Mouse (Mus musculus): ENCODE data around the gene Lsp1. TPM values are rescaled to one million over a fixed set of nuclear protein-coding genes. Genes with fewer than 3 reads are reported as not detected.

Lsp1 gene
- polyA plus RNA-seq, 1 experiment from 2014 or later: 99.6 TPM

DNA sequence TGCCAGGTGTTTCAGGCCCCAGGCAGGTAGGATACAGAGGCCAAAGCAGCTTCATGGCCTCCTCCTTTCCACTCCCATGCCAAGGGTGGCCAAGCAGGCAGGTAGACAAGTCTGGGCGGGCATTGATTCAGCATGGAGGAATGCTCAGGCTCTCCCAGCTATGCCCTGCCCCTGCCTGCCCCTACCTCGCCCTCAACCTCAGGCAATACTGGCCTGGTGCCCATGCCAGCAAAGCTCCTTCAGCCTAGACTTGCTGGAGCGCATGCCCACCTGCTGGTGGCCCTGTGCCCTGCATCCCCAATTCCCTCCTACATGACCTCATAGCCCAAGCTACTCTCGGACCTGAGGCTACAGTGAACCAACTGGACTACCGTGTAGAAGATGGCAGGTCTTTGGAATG is 23.3 kb upstream of the Lsp1 start:
- H3K27ac ChIP-seq (ENCODE audit: low read depth): no peak overlapping the region
- H3K9me3 ChIP-seq (ENCODE audit: low read depth, low read length): no peaks in the 10 kb centered on the region
- no peak overlapping the region for H3K4me3 ChIP-seq (ENCODE audit: low read depth, low read length)
- no peak overlapping the region for H3K9ac ChIP-seq
- DNase-seq (peak; percentile 40), ATAC-seq (ENCODE audit: insufficient read depth) (no peak)
- H3K36me3 ChIP-seq (ENCODE audit: insufficient read depth): no peaks in the 10 kb centered on the region
- no peaks in the 10 kb centered on the region for H3K27me3 ChIP-seq (ENCODE audit: insufficient read depth, low read length)
- TF ChIP-seq CTCF (IDR thresholded peaks at IDR 0.05; ENCODE audit: low read depth): peak; percentile 70
- 73% methylated on average over 5 of the region's 5 CpGs for WGBS
- H3K4me1 ChIP-seq (ENCODE audit: insufficient read depth): peaks cover 18% of the 10 kb centered on the region
- H3K4me2 ChIP-seq: no peak overlapping the region

DNA sequence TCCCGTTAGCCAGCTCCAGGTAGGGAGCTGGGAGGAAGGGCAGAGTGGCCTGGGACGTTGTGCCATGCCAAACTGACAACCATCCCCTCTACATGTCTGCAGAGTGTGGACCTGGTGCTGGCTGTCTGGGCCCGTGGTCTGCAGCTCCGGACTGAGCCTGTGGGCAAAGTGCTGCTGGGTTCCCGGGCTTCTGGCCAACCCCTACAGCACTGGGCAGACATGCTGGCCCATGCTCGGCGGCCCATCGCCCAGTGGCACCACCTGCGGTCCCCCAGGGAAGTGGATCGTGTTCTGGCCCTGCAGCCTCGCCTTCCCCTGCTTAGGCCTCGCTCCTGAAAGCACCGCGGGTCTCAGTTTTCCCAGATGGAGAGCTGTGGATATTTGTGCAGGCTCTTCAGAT is 20.6 kb upstream of the Lsp1 start:
- Histone ChIP-seq H3K4me2 (no peak overlapping the region), H3K9ac (0 out of 2 replicates have a peak overlapping the region, but pooled peaks have one; percentile 14), H3K4me3 (ENCODE audit: low read depth, low read length) (no peak overlapping the region), H3K27me3 (ENCODE audit: insufficient read depth, low read length) (no peaks in the 10 kb centered on the region), H3K9me3 (ENCODE audit: low read depth, low read length) (no peaks in the 10 kb centered on the region), H3K4me1 (ENCODE audit: insufficient read depth) (peaks cover 7% of the 10 kb centered on the region; the same call in 1 of the 2 replicates), H3K27ac (ENCODE audit: low read depth) (peak overlapping the region; percentile 5; the same call in 1 of the 2 replicates), H3K36me3 (ENCODE audit: insufficient read depth) (no peaks in the 10 kb centered on the region)
- DNase-seq: no peak
- no peak for TF ChIP-seq CTCF (IDR thresholded peaks at IDR 0.05; ENCODE audit: low read depth)
- ATAC-seq (ENCODE audit: insufficient read depth): no peak
- WGBS: 77% methylated on average over 14 of the region's 14 CpGs

DNA sequence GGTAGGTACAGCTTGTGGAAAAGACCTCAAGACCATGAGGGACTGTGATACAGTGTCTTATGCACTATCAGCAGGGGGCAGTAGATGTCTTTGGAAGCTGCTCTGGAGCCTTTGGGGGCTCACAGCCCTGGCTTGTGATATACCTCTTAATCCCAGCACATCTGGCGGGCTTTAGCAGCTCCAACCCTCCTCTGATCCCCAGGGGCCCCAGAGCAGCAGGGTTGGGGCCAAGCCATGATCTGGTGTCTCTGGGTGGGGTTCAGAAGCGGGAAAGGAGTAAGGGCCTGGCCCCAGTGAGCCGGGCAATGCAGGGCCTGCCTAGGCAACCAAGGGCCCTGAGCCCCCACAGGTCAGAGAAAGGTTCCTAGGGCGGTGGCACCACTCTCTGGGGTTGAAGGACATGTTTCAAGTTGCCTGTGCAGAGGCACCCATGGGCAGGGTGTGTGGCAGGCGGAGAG is 19.9 kb upstream of the Lsp1 start:
- Histone ChIP-seq H3K4me1 (ENCODE audit: insufficient read depth) (peaks cover 7% of the 10 kb centered on the region; the same call in 1 of the 2 replicates), H3K27me3 (ENCODE audit: insufficient read depth, low read length) (no peaks in the 10 kb centered on the region), H3K4me2 (no peak overlapping the region), H3K4me3 (ENCODE audit: low read depth, low read length) (no peak overlapping the region), H3K27ac (ENCODE audit: low read depth) (peak overlapping the region; percentile 22; the same call in 1 of the 2 replicates), H3K9ac (no peak overlapping the region), H3K36me3 (ENCODE audit: insufficient read depth) (no peaks in the 10 kb centered on the region), H3K9me3 (ENCODE audit: low read depth, low read length) (no peaks in the 10 kb centered on the region)
- peak; percentile 88 for ATAC-seq (ENCODE audit: insufficient read depth)
- WGBS: 42% methylated on average over 5 of the region's 5 CpGs
- peak; percentile 94 for TF ChIP-seq CTCF (IDR thresholded peaks at IDR 0.05; ENCODE audit: low read depth)
- DNase-seq: peak; percentile 94

DNA sequence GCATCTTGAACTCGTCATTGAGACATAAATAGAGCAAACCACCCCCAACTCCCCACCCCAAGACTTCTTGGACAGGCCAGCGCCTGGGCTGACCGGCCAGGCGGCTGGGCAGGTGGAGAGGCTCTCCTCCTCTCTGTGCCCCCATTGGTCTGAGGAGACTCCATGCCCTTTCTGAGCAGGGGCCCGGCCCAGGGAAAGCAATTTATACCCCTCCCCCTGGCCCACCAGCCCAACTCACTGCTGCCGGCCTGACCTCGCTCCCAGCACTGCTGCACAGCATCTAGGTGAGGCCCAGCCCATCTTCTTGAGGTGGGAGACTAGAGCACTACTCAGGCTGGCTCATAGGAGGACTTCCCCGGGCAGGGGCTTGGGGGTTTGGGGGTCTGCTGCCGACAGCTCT is 19.0 kb upstream of the Lsp1 start, which contains the start of gene Tnni2:
Gene Tnni2, plus strand, starts transcription at position 224 of the 400 bp plus-strand sequence.
- Histone ChIP-seq H3K4me3 (ENCODE audit: low read depth, low read length) (no peak within 1 kb of the TSS), H3K4me2 (no peak within 1 kb of the TSS), H3K4me1 (ENCODE audit: insufficient read depth) (peaks cover 7% of the 10 kb centered on the region; the same call in 1 of the 2 replicates), H3K27me3 (ENCODE audit: insufficient read depth, low read length) (no peaks in the 10 kb centered on the region), H3K36me3 (ENCODE audit: insufficient read depth) (no peaks in the 10 kb centered on the region), H3K9ac (no peak within 1 kb of the TSS; the same call in 1 of the 2 replicates), H3K9me3 (ENCODE audit: low read depth, low read length) (no peaks in the 10 kb centered on the region), H3K27ac (ENCODE audit: low read depth) (peak within 1 kb of the TSS; percentile 22; the same call in 1 of the 2 replicates)
- DNase-seq (no peak), ATAC-seq (ENCODE audit: insufficient read depth) (no peak)
- 71% methylated on average over 9 of the region's 9 CpGs for WGBS
- no peak for TF ChIP-seq CTCF (IDR thresholded peaks at IDR 0.05; ENCODE audit: low read depth)

DNA sequence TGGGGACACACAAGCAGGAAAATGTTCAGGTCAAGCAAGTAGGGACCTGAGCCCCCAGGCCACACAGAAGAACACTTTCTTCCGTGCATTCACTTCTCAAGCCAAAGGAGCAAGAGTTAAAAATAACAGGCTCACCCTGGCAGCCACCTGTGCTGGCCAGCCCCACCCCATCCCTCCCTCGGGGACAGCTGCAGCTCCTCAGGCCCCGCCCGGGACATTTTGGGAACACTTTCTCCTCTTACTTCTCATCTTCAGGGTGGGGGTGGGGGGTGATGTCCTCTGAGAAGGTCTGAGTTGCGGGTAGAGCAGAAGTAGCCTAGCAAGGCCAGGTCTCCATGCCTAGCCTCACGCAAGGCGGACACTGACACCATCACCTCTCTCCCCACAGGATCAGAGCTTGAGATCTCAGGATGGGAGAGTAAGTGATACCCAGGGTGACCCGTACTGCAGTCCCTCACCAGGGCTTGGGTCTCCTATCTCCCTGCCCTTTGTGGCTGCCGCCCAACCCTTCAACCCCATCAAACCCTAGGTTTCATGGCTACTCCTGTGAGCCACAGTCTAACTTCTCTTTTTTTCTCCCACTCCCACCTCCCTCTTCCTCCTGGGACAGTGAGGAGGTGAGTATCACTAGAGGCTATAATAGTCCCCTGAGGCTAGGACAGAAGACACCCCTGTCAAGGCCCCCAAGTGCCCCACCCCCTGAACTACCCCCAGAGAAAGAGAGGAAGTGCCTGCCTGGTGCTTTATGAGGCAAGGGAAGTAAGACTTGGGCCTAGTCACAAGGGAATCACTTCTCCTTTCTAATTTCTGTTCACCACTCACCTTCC is 18.3 kb upstream of the Lsp1 start:
- no peak for TF ChIP-seq CTCF (IDR thresholded peaks at IDR 0.05; ENCODE audit: low read depth)
- Histone ChIP-seq H3K9ac (no peak overlapping the region; the same call in 1 of the 2 replicates), H3K4me3 (ENCODE audit: low read depth, low read length) (no peak overlapping the region), H3K4me1 (ENCODE audit: insufficient read depth) (peaks cover 7% of the 10 kb centered on the region; the same call in 1 of the 2 replicates), H3K27ac (ENCODE audit: low read depth) (no peak overlapping the region; the same call in 1 of the 2 replicates), H3K4me2 (no peak overlapping the region), H3K36me3 (ENCODE audit: insufficient read depth) (no peaks in the 10 kb centered on the region), H3K9me3 (ENCODE audit: low read depth, low read length) (no peaks in the 10 kb centered on the region), H3K27me3 (ENCODE audit: insufficient read depth, low read length) (no peaks in the 10 kb centered on the region)
- WGBS: 55% methylated on average over 9 of the region's 9 CpGs
- DNase-seq (no peak), ATAC-seq (ENCODE audit: insufficient read depth) (no peak)

DNA sequence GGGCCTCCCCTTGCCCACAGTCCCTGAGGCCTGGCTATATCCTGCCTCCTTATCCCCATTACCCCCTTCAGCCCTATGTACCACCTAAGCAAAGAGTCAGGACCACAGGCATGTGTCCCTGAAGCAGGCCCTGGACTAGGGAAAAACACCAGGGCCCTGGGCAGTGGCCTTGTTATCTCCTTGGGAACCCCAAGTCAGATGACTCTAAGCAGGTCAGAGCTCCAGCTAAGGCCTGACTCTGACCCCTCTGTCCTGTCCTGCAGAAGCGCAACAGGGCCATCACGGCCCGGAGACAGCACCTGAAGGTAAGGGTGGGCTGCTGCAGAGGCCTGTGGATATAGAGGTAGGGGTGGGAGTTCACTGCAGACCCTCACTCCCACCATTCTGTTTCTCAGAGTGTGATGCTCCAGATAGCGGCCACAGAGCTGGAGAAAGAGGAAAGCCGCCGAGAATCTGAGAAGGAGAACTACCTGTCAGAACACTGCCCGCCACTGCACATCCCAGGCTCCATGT is 17.6 kb upstream of the Lsp1 start:
- Histone ChIP-seq H3K9me3 (ENCODE audit: low read depth, low read length) (no peaks in the 10 kb centered on the region), H3K4me1 (ENCODE audit: insufficient read depth) (peaks cover 7% of the 10 kb centered on the region; the same call in 1 of the 2 replicates), H3K4me2 (no peak overlapping the region), H3K27ac (ENCODE audit: low read depth) (no peak overlapping the region; the same call in 1 of the 2 replicates), H3K9ac (no peak overlapping the region), H3K4me3 (ENCODE audit: low read depth, low read length) (no peak overlapping the region), H3K36me3 (ENCODE audit: insufficient read depth) (no peaks in the 10 kb centered on the region), H3K27me3 (ENCODE audit: insufficient read depth, low read length) (no peaks in the 10 kb centered on the region)
- 97% methylated on average over 7 of the region's 7 CpGs for WGBS
- TF ChIP-seq CTCF (IDR thresholded peaks at IDR 0.05; ENCODE audit: low read depth): no peak
- ATAC-seq (ENCODE audit: insufficient read depth) (no peak), DNase-seq (no peak)

DNA sequence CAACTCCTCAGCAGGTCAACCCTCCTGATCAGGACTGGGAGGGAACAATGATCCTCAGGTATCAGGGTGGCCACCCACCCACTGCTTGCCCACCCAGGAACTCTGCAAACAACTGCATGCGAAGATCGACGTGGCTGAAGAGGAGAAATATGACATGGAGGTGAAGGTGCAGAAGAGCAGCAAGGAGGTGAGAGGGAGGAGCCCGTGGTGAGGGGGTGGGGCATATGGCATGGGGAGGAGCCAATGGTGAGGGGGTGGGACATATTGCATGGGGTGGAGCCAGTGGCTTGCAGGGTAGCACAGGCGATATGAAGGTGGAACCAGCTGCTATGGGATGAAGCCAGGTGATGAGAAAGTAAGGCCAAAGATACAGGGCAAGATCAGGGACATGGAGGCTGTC is 17.1 kb upstream of the Lsp1 start:
- no peaks in the 10 kb centered on the region for H3K36me3 ChIP-seq (ENCODE audit: insufficient read depth)
- no peak overlapping the region for H3K27ac ChIP-seq (ENCODE audit: low read depth)
- 72% methylated on average over 5 of the region's 5 CpGs for WGBS
- no peak for ATAC-seq (ENCODE audit: insufficient read depth)
- H3K27me3 ChIP-seq (ENCODE audit: insufficient read depth, low read length): no peaks in the 10 kb centered on the region
- no peak for DNase-seq
- H3K9ac ChIP-seq: no peak overlapping the region
- TF ChIP-seq CTCF (IDR thresholded peaks at IDR 0.05; ENCODE audit: low read depth): no peak
- no peak overlapping the region for H3K4me2 ChIP-seq
- no peaks in the 10 kb centered on the region for H3K9me3 ChIP-seq (ENCODE audit: low read depth, low read length)
- H3K4me1 ChIP-seq (ENCODE audit: insufficient read depth): 0 out of 2 replicates have a peak, but pooled peaks cover 7% of the 10 kb centered on the region
- H3K4me3 ChIP-seq (ENCODE audit: low read depth, low read length): no peak overlapping the region
